Mouse (Mus musculus): Measurements from ENCODE around the gene Cox17.
A peak's percentile ranks its signal among the peaks of the same experiment; 100 is the strongest.
"Not testable (repeated sequence)": the region's sequence is repeated elsewhere in the genome, so short reads cannot be mapped to it uniquely, and the experiment has no call there.

Gene Cox17

GRCm38 (mm10) chr16:38346529-38347325 lies at the start of gene Cox17, which contains the start of gene Gm21987:
Gene Cox17, plus strand, starts transcription at chr16:38346991.
Gene Gm21987, plus strand, starts transcription at chr16:38347040.
- peak; percentile 95 for DNase-seq (ENCODE audit: low spot score)

DNA sequence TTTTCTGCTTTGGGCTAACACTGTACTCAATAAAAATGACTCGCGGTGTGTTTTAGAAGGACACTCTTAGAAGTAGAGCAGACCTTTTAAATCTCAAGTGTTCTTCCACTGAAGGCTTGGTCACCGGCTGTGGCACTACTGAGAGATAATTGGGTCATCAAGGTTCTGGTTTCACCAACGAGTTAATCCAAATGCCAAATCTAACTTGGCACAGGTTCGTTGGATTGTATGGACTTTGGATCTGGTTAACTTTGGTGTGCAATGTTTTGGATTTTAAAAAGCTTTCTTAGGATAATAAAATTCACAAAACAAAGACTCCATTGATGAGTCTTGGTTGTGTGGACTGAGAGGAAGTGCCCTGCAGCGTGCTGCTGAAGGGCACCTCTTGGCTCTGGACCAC lies 48.4 kb upstream of the Cox17 start:
- DNase-seq (ENCODE audit: low spot score), result no peak

DNA sequence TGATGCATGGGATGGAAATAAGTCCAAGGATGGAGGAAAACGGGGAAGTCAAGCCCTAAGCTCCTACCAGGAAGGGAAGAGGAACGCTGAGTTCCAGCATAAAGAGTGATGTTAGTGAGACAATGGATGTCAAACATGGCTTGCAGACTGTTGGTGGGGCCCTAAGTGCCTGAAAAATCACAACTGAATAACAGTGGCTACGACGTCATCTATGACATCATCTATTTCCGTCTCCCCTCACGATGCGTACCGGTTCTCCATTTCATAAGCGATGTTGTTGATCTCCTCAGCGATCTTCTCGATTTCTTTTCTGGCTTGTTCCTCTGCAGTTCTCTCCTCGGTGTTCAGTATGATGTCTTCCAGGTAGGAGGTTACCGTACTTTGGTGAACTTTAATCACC lies 44.4 kb upstream of the Cox17 start:
- DNase-seq (ENCODE audit: low spot score), result no peak

- DNase-seq (ENCODE audit: low spot score), result no peak
Measured at GRCm38 (mm10) chr16:38304460-38305194, 42.2 kb upstream of the Cox17 start.

GRCm38 (mm10) chr16:38306571-38307220 lies 40.1 kb upstream of the Cox17 start:
- DNase-seq (ENCODE audit: low spot score), result no peak

DNA sequence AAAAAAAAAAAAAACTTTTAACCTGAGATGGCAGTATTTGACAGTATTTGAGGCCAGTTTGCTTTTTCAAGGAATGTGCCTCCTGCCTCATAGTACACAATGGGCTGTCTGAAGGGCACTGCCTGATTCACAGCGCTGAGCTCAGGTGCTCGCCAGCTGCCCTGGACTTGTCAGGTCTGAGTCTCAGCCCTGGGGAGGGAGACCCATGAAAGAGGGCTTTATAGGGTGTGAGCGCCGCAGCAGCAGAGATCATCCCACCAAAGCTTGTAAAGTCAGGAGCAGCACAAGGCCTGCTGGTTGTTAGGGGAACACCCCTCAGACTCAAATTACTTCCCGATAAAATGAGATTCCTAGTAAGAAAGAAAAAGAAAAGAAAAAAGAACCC lies 39.6 kb upstream of the Cox17 start:
- no peak for DNase-seq (ENCODE audit: low spot score)

DNA sequence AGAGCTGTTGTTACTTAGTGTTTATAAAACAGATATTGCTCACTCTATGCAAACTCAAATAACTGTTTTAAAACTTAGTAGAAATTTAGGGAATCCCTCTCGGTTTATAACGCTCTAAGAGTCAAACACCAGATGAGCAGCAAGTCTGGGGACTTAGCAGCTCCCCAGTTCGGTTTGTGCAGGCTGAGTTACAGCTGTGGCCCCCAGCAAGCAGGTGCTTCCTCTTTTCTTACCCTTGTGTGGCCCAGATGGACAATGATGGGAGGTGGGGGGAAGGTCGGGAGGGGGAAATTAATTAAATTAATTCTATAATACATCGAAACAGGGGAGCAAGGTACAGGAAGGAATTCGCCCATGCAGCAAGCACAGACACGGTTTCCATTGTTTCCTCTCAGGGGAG lies 39.1 kb upstream of the Cox17 start:
- no peak for DNase-seq (ENCODE audit: low spot score)

GRCm38 (mm10) chr16:38308195-38308594 lies 38.6 kb upstream of the Cox17 start:
- DNase-seq (ENCODE audit: low spot score), result no peak

DNA sequence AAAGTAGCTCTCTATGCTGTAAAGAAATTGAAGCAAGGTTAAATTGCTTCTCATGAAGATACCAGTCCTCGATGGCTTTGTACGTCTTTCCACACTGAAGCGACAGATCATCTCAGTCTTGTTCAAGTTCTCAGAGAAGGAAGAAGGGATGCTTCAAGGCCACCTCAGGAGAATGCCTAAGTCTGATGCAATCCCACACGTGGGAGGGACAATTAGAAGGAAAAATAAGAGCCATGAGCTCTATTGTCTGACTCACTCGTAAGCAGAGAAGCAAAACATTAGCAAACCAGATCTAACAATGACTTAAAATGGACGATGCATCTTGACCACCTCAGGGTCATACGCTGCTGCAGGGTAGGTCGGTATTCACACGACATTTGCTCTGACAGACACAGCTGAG lies 28.3 kb upstream of the Cox17 start:
- no peak for DNase-seq (ENCODE audit: low spot score)

DNA sequence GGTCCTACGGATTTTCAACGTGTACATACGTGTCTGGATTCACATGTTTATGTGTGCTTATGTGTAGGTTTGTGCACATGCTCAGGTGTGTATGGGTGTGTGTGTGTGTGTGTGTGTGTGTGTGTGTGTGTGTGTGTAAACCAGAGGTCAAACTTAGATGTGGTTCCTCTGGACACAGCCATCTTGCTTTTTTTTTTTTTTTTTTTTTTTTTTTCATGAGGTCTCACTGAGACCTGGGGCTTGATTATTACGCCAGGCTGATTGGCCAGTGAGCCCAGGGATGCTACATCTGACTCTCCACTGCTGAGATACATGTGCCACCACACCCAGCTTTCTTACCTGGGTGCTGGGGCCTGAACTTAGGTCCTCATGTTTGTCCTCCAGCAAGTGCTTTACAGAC lies 27.7 kb upstream of the Cox17 start:
- no peak for DNase-seq (ENCODE audit: low spot score)

- peak; percentile 72 for DNase-seq (ENCODE audit: low spot score)
Measured at GRCm38 (mm10) chr16:38321452-38321935, 25.3 kb upstream of the Cox17 start.

GRCm38 (mm10) chr16:38324311-38324710 lies 22.5 kb upstream of the Cox17 start:
- no peak for DNase-seq (ENCODE audit: low spot score)

- DNase-seq (ENCODE audit: low spot score), result no peak
Measured at GRCm38 (mm10) chr16:38326778-38327397, 19.9 kb upstream of the Cox17 start.

- no peak for DNase-seq (ENCODE audit: low spot score)
Measured at GRCm38 (mm10) chr16:38329340-38329739, 17.5 kb upstream of the Cox17 start.

GRCm38 (mm10) chr16:38334431-38334830 lies 12.4 kb upstream of the Cox17 start:
- no peak for DNase-seq (ENCODE audit: low spot score)

- DNase-seq (ENCODE audit: low spot score), result not testable (repeated sequence)
Measured at GRCm38 (mm10) chr16:38338077-38338476, 8.7 kb upstream of the Cox17 start.

DNA sequence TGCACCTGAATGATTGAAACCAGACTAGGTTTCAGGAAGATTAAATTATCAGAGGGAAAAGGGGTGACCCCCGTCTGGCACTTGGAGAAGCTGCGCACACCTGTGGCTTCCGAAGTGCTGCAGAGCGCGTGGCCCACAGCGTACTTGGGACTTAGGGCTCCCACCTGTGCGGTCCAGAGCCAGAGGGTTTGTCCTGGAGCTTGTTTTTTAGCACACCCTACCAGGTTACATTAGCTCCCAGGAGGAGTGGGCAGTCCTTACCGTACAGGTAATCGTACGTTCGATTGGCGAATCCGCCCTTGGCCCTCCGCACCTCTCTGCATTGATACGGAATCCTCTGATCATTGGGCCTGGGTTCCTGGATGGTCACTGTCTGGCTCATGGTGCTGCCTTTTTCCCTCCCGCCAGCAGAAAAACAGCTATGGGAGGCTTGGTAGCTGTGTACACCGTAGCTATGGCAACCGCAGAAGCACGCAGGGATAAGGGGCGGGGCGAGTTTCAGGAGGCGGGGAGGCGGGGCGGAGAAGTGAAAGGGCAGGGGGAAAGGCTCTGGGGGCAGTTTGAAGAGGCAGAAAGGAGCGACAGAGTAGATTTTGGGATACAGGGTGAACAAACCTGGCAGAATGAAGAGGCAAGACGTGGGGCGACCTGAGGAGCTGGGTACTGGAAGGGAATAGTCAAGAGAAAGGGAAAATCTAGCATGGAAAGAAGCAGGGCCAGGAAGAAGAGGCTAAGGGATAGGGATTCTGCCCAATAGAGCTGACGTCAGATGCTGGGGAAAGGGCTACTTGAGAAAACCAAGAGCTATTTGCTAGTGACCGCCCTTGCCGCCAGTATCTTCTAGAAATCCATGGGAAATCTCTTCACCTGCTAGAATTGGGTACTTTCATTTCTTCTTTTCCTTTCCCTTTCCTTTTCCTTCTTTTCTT lies 5.1 kb upstream of the Cox17 start, which contains the start of gene Maats1:
Gene Maats1, minus strand, starts transcription at position 748 of the 929 bp plus-strand sequence.
- DNase-seq (ENCODE audit: low spot score), result peak; percentile 70

GRCm38 (mm10) chr16:38344941-38345725 lies 1.7 kb upstream of the Cox17 start:
- DNase-seq (ENCODE audit: low spot score), result no peak

DNA sequence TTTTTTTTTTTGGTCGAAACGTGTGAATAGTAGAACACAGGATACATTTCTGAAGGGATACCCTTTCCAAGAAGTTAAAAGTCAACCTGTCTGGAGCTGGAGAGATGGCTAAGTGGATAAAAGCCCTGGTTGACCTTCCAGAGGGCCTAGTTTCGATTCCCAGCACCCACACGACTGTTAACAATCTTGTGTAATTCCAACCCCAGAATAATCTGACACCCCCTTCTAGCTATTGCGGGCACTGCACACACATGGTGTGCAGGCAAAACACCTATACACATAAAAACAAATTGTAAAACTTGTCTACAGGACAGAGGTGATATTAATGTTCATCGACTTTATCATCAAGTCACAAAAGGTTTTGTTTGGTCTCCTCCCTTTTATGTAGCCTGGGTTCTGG lies 797 bp downstream of the Cox17 start:
- DNase-seq (ENCODE audit: low spot score), result no peak

- DNase-seq (ENCODE audit: low spot score), result no peak
Measured at GRCm38 (mm10) chr16:38348217-38348761, 1.5 kb downstream of the Cox17 start.
